Mouse (Mus musculus) regulatory T cell (primary cell): ENCODE results near the gene Cdca8.

Experiments
- in situ Hi-C: fragments of 300-600 bp; cut with MboI, MseI; formaldehyde crosslinking; loops from one replicate; pipeline ENCODE4 v1.15.1; 2025; ENCODE audit warnings: high pct_unique_total_duplicates

Cdca8 gene

DNA sequence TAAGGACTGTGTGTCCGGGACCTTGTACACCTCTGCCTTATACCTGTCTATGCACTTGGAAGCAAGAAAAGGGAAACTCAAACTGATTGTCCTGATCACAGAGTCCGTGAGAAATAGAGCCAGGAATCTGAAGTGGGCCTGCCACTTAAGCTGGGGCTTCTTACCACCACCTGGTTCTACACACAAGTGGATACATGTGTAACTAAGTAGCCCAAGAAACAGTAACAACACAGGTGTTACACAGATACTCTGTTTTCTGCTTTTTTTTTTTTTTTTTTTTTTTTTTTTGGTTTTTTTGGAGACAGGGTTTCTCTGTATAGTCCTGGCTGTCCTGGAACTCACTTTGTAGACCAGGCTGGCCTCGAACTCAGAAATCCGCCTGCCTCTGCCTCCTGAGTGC is at the start of gene Cdca8:
Cdca8 (minus strand) TSS at position 101 of the 400 bp plus-strand sequence.
- in situ Hi-C loops: loop anchor here (5.0 kb wide), 1 partner anchor 237 kb away; the partner anchor contains the start of gene Fhl3

DNA sequence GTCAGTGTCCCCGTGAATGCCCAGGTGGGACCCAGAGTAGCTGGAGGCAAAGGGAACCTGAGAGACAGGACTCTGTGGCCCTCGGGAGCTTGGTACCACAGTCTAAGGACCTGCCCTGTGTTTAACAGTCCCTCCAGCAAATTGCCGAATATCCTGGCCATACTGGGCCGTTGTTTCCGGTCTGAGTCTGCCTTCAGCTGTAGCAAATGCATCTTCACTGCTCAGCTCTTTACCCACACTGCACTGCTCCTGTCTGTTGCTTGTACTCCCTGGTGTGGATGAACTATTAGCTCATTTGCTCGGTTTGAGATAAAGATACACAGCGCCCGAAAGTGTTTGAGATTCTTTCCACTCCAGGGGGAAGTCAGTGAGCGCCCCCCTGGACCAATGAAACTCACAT is 49.3 kb upstream of the Cdca8 start:
- in situ Hi-C loops: no loop called here

- in situ Hi-C loops: no loop called here
Measured at GRCm38 (mm10) chr4:124987711-124988097, 48.6 kb upstream of the Cdca8 start.

DNA sequence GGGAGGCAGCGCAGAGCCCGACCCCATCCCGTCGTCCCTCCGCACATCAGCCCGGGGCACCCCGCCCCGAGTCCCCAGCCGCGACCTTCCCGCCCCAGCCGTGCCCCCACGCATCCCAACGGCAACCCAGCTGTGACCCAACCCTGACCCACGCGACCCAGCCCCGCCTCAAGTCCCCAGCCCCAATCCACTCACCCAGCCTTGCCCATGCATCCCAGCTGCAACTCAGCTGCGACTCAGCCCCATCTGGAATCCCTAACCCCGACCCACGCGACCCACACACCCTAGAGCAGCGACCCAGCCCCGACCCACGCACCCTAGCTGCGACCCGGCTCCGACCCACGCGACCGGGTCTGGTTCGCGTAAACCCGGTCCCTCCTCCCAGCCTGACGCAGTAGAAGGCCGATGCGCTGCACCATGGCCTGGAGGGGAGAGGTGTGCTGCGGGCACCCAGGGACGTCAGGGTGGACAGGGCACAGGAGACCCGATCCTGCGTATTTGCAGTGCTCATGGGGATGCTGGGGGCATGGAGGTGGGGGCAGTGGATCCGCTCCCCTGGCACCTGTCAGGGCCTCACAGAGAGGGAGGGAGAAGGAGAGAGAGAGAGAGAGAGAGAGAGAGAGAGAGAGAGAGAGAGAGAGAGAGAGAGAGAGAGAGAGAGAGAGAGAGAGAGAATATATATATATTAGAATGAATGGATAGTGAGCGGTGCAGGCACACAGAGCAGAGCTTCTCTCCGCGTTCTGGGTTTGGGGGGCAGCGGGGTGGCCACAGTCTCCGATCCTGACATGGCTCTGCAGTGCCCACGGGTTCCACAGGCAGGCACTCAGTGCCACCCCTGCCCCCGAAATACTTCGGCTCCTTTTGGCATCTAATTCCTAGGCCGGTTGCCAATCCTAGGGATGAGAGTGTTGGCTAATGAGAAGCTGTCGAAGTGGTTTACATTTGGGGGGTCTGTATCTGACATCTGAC is 47.9 kb upstream of the Cdca8 start:
- in situ Hi-C loops: no loop called here

DNA sequence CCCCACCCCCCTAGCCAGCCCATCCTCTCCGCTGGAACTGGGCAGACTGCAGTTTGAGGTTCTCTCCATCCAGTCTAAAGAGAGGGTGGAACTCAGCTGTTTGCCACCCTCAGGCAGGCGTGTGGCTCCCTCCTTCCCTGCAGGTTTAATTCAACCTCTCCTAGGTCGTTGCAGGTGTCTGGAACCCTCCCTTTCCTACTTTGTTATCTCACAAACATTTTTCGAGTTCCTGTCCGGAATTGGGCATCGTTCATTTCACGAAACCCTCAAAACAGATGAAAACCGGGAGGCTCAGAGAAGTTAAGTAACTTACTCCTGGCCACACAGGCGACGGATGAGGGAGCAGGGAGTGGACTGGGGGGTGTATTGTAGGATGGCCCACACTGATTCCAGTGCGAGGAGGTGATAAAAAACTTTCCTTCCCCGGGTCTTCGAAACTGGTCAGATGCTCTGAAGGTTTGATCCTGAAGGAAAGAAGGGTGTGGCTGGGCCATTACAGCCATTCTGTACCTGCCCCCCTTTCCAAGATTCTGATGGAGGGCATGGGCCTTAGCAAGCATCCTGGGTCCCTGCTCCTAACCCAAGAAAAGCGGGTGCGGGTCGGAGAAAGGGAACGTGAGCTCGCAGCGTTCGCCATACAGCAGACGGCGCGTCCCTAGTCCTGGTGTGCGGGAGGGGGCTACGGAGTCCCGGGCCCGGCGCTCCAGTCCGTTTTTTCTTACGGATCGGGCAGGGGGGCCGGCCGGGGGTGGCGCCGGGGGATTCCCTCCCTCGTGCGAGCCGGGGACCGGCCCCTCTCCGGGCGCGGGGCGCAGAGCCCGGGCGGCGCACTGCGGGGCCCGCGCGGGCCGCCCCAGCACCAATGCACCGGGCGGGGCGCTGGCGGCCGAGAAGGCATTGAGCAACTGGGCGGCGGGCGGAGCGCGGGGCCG is 46.8 kb upstream of the Cdca8 start, which contains the start of gene Rspo1:
Rspo1 (plus strand) TSS at position 760 of the 932 bp plus-strand sequence.
- in situ Hi-C loops: no loop called here

GRCm38 (mm10) chr4:124984871-124985670 is 46.0 kb upstream of the Cdca8 start:
- in situ Hi-C loops: no loop called here

DNA sequence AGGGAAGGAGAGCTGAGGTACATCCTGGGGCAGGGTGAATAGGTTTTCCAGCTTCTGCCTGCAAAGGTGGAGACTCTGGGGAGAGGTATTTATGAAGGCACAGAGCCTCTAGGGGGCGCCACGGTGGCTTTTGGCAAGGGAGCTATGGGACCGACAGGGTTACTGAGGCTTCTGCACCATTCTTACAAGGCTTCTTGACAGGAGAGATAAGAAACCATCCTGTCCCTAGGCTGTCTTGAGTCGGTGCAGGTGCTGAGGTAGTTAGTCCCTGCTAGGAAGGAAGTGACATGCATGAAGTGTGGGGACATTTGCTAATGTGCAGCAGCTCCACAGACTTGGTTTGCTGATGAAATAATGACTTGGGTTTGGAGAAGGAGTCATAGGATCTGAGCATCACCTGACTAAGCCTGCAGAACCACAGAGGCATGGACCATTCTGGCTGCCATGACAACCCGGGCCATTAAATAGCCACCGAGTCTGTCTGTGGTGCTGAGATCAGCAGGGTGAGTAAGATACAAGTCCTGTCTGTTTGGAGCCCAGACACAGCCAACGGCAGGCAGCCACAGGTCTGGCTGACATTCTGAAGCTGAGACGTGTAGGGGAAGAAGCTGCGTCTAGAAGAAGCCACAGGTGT is 44.9 kb upstream of the Cdca8 start:
- in situ Hi-C loops: no loop called here

DNA sequence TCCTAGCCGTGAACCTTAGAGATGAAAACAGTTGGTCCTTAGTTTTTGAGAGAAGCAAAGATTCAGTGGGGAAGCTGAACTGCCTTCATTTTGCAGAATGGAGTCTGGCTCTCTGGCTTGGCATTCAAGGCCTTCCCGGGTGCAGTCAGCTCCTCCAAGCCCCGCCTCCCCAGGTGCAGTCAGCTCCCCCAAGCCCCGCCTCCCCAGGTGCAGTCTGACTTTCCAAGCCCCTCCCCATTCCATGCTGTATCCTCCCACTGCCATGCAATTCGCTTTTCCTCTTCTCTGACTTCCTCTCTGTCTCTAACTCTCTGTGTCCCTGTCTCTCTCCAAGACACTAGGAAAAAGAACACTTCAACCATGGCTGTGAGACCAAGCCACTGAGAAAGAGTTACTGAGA is 39.1 kb upstream of the Cdca8 start:
- in situ Hi-C loops: no loop called here

DNA sequence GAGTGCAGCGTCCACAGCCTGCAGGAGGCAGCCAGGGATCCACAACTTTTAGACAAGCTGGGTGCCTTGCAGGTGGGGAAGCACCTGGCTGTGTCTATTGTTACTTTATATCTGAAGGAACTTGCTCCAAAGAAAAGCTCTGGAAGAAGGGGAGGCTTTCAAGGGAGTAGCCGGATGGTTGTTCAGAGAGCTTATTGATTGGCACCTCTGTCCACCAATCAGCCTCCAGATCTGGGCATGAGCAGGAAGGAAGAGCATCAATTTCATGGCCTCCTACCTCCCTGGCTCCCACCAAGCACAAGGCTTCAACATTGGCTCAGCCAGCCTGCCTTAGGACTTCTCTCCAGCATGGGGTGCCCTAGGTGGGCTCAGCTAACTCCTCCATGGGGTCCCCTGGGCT is 34.2 kb upstream of the Cdca8 start:
- in situ Hi-C loops: no loop called here

- in situ Hi-C loops: no loop called here
Measured at GRCm38 (mm10) chr4:124972316-124972715, 33.2 kb upstream of the Cdca8 start.

DNA sequence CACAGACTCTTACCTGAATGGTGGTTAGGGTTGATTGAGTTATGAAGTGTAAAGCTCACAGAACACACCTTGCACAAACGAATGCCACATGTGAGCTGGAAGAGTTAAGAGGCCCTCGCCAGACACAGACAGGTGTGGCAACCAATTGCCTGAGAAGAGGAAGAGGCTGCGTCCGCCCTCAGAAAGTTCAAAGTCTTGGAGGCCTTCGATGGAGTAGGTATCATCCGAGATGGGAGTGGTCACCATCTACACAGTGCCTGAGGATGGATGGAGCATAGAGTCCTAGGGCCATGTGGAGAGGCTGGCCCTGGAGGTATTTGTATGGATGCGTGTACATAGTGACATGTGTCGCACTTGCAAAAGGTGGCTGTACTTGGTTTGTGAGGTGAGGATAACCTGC is 32.0 kb upstream of the Cdca8 start:
- in situ Hi-C loops: no loop called here

GRCm38 (mm10) chr4:124970677-124971076 is 31.6 kb upstream of the Cdca8 start:
- in situ Hi-C loops: no loop called here

- in situ Hi-C loops: no loop called here
Measured at GRCm38 (mm10) chr4:124970194-124970593, 31.1 kb upstream of the Cdca8 start.

- in situ Hi-C loops: no loop called here
Measured at GRCm38 (mm10) chr4:124969219-124969848, 30.2 kb upstream of the Cdca8 start.

- in situ Hi-C loops: no loop called here
Measured at GRCm38 (mm10) chr4:124968711-124969110, 29.6 kb upstream of the Cdca8 start.

GRCm38 (mm10) chr4:124964912-124965599 is 25.9 kb upstream of the Cdca8 start:
- in situ Hi-C loops: no loop called here

- in situ Hi-C loops: no loop called here
Measured at GRCm38 (mm10) chr4:124962576-124962975, 23.5 kb upstream of the Cdca8 start.

DNA sequence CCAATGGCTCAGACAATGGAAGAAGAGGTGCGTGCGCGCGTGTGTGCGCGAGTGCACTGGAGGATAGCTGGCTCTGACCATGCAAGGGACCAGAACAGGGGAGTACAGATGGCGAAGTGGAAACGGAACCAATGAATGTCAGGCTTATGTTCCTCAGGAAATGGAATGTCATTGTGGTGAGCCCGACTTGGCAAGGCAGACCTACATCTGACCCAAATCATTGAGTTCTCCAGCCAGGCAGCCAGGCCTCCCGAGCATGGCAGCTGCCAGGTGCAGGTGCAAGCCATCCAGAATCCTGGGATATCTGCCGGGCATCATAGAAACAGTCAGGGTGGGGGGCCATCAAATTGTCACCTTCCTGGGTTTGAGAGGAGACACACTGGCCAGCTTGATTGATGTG is 21.8 kb upstream of the Cdca8 start:
- in situ Hi-C loops: no loop called here

GRCm38 (mm10) chr4:124959062-124959461 is 20.0 kb upstream of the Cdca8 start:
- in situ Hi-C loops: no loop called here

DNA sequence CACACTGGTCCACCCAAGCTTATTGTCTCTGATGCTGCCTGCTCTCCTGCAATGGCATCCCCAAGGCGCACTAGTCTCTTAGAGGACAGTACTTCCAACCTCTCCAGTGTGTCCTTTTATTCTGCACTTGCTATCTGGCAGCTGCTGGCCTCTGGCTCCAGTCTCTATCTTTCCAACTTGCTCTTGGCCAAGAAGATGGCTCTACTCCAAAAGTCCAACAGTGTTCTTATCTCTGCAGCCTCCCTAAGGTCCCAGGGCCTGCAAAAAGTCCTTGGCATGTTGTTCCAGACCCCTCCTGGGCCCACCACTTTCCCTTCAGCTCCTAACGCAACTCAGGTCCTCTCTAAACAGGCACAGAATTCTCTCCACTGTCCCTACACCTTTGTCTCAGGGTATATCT is 18.2 kb upstream of the Cdca8 start:
- in situ Hi-C loops: no loop called here
